Mouse (Mus musculus) bone marrow macrophage, adult 2 months (primary cell): ENCODE measurements around the gene Adcy5.

ENCODE experiments used
- CTCF ChIP-seq: IDR thresholded peaks from 2 replicates; pipeline ENCODE4 v1.5.1; 2012; ENCODE audit warnings: low read depth, mild to moderate bottlenecking, low read length, moderate library complexity
- POLR2A ChIP-seq: IDR thresholded peaks from 2 replicates; pipeline ENCODE4 v1.6.1; 2012; ENCODE audit warnings: mild to moderate bottlenecking, low read depth, low read length, borderline replicate concordance

GRCm38 (mm10) chr16:35270353-35270934, 115.8 kb downstream of the Adcy5 start:
- no peak for TF ChIP-seq POLR2A
- peak; percentile 43 for TF ChIP-seq CTCF
